Mouse (Mus musculus) heart, adult 8-10 months (tissue): ENCODE measurements at regions not wholly inside any gene's neighbourhood (a gene's known extent, or its start where the extent isn't known, plus 50 kb on each side); places are given as distances from the start of the nearest gene placed in this dataset.

Experiments
- DNase-seq: peaks from one replicate; pipeline ENCODE4 v3.0.0; 2022; ENCODE audit warnings: low spot score

DNA sequence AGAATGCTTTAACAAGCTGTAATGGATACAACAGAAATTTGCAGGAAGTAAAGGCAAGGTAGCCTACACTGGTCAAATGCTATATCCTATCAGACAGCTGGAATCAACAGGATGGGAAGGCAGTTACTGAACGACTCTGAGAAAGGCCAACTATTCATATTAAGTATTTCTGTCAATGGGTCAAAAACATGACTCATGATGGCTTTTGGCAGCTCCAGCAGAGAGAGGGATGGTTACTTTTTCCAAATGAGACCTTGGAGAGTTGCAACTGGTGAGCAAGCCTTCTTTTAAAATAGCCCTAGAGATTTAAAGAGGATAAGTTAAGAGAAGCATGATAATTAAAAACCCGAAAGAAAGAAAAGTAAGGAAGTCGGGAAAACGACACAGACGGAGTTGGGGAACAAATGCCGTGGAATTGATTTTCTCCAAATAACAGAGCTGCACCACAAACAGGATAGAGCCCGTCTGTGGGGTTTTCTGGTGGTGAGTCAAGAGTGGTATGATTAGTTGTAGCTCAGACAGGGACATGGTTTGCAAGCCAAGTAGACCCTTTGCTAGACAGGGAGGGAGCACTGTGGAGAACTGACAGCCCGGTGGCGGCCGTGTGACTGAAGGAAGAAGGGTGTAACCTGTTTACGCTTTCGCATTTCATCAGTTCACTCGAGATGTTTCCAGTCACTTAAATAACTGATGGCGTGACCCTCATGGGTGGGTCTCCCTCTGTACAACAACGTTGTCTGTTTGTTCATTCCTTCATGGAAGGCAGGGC is 3638.1 kb upstream of the Gm7489 start:
- peak; percentile 50 for DNase-seq

DNA sequence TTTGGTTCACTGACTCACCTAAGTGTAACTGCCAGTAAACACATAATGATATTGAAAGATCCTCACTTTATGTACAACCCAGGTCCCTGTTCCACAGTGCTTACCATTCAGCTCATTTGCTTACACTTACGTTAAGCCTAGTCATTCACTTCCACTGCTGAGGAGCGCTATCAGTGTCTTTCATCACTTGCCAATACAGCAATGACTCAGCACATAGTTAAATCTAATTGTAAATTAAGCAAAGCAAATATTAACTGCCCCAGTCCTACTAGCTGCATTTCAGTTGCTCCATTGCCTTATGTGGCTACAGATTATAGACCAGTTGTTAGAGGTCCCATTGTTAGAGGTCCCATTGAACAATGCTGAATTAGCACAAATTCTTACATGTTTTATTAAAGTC is 3624.6 kb upstream of the Gm7489 start:
- no peak for DNase-seq

DNA sequence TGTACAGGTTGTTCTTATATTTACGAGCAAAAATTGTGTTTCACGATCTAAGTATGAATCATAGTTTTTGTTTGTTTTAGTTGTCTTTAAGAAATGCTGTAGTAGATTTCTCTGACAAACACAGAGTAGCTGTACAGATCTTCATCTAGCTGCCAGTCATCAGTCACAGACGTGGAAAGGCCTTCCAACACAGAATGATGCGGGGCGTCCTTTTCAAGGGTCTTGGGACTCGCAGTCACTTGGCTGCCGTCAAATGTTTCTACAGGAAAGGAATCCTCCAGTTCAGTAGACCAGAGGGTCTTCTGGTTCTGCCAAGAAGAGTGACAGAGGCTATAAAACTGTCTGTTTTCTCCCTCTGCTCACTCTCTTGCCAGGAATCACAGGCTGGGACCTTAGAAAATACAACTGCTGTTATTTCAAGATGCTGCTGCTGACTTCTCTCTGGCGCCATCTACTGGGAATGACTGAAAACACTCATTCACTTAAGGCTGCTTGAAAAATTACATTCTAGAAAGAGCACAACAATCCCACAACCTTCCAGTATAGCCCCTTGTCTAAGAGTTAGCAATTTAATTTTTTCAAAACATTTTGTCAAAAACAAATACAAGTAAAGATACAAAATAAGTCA is 3623.3 kb upstream of the Gm7489 start:
- peak; percentile 50 for DNase-seq

DNA sequence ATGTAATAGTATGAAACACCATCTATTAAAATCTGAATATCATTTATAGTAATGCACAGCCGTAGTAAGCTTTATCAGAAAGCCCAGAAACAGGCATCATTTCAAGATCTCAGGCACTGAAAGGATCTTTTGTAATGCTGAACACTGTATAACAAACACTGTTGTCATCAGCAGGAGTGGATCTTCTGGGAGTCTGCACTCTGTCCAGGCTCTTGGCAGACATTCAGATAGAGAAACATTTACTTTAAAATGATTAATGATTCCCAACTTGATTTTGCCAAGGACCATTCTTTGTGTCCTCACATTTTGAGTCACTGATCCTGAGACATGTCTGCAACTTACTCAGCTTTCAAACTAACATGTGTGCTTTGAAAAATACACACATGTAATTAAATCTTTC is 3617.2 kb upstream of the Gm7489 start:
- no peak for DNase-seq

DNA sequence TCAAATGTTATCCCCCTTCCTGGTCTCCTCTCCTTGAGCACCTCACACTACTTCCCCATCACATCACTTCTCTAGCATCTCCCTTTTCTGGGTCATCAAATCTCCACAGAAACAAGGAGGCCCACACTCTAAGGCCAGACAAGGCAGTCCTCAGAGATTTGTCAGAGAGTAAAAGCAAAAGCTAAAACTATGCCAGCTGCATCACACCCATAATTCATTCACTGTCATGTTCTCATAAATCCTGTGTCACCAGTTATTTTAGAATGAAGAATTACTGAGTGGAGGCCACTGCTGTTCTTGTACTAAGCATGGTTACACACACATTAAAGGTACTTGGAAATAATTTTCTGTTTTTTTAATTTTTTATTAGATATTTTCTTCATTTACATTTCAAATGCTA is 3613.1 kb upstream of the Gm7489 start:
- DNase-seq = no peak

DNA sequence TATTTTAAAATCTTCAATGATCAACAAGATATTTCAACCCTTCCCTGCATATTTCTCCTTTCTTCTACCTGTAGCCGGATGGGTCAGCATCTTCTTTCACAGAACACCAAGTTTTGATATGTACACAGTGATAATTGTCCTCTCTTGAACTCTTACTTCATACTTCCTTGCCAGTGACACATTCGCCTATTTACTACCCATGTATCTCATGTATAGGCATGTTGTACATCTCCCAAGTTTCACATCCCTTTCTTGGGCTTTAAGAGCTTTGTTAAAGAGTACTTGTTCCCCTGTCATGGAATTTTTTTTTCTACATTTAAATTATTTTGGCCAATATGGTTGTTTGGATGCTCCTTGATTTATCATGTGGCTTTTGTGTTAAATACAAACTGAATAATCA is 3602.1 kb upstream of the Gm7489 start:
- DNase-seq = no peak

DNA sequence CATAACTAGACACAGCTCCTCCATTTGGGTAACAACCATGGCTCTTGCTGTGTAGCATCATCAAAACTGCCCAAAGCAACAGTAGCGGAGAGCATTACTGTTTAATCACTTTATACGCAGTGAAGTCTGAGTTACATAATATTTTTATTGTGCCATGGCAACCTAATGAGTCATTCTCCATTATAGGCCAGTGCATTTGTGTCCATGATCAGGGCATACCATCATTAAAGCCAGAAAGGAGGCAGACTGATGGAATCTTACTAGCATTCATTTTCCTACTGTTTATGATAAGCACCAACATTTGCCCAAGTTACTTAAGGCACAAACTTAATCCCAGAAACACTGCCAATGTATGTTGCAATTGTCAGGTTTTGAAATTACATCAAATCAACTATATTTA is 3601.2 kb upstream of the Gm7489 start:
- no peak for DNase-seq

DNA sequence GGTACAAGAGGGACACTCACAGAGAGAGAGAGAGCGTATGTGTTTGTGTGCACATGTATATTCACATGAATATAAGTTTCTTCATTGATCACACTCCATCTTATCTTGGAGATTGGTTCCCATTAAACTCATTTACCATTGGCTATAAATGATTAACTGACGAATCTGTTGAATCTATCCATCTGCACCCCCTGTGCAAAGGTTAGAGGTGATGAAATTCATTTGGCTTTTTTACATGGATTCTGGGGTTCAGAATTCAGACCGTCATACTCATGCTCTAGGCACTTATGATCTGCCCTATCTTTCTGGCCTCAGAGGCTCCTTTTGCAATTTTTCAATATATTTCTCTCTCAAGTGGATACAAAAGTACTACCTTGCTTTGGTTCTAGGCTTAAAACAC is 3582.9 kb upstream of the Gm7489 start:
- no peak for DNase-seq

DNA sequence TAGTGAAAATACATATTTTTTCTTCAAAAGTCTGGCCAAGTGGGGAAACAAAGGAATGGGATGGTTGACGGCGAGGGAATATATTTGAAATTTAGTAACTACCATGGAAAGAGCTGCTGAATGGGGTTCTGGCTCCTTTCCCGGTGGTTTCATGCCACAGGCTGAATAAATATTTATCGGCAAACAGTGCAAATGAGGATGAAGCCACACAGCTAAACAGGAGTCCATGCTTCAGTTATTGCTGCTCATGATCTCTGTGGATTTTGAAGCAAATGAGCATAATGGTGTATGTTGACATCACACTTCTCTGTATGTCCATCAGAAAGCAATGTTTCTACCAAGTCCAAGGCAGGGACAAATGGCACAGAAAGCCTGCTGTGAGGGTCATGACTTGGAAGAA is 3580.6 kb upstream of the Gm7489 start:
- no peak for DNase-seq

DNA sequence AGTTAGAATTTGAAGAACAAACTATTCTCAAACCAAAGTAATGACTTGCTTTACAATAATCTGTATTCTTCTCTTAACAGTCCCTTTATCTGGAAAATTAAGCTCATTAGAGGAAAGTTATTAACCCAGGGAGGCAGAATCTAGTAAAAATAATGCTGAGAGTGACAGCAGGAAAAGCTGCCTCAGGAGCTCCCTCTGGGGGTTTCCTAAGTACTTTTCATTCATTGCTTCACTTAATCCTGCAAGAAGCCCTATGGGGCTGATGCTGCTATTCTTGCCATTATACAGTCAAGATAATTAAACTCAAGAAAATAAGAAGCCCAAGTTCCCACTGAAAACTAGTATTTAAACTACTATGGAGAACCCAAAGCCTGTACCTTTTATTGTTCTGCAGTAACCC is 3563.9 kb upstream of the Gm7489 start:
- DNase-seq = no peak

DNA sequence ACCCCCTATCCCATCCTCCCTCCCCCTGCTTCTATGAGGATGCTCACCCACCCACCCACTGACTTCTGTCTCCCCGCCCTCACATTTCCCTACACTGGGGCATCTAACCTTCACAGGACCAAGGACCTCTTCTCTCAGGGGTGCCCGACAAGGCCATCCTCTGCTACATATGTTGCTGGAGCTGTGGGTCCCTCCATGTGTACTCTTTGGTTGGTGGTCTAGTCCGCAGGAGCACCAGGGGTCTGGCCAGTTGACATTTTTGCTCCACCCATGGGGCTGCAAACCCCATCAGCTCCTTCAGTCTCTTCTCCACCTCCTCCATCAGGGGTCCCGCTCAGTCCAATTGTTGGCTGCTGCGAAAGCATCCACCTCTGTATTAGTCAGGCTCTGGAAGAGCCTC is 3539.2 kb upstream of the Gm7489 start:
- DNase-seq = no peak

DNA sequence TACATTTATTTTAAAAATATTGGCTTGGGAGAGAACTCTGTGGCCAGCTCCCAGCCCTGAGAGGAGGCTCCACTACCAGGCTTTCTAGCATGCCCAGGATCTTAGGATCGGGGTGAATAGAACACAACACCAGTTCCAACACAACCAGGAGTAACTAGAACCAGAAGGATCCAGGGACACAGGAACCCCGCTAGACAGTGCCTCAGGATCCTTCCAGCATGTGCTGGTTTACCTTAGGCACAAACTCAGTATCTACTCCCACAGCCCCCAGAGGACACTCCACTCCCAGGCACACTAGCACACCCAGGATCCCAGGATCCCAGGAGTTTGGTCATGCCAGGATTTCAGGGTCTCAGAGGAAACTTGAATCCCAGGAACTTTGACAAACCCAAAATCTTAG is 3537.8 kb upstream of the Gm7489 start:
- DNase-seq = no peak

DNA sequence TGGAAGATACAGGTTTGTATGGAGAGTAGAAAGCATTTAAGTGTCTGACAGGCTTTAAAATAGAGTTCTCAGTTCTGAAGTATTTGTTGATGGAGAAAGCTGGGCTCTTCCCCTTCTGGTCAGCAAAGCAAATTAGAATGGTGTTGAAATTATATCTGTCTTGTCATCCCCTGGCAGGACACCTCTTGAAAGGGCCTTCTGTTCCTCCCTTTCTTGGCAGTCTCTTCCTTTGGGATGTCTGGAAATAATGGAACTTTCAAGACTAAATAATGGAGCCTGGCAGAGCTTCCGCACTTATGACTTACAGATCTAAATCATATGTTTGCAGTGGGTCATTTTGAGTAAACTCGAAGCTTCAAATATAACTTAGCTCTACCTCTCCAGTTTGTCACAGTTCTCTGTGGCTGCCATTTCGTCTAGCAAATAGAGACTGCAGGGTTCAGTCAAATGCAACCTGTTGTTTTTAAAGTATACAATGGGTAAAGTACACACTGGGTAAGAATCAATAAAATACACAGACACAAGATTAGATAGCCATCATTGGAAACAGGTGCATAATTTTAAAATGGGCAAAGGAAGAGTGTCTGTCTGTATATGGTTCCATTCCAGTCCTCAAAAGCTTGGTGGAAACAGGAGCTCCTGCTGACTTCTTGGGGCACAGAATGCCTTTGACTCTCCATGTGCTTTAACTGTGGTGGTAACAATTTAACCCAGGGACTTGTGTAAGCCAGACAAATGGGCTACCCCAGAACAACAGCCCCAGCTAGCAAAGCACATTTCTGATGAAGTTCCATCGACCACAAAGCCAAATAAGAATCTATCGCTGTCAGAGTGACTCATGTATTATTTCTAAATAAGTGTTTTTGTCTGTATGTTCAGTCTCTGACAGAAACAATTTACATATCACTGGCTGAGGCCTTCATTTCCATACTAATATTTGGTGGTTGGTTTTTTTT is 3524.4 kb upstream of the Gm7489 start:
- no peak for DNase-seq

DNA sequence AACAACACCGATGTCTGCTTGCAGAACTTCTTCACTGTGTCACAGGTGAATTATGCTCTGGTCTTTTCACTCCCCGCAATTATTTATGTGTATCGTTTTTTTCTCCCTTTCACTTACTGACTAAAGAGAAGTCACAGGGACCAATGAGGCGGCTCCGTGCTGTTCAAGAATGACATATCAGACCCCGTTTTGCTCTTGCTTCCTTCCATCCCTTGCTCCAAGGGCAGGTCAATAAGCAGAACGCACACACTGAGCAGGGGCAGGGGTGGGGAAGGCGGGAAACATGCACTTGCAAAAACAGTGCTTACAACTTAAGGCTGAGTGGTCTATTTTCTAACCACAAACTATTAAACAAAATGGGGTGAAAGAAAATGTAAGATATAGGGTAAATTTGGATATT is 3523.4 kb upstream of the Gm7489 start:
- no peak for DNase-seq

DNA sequence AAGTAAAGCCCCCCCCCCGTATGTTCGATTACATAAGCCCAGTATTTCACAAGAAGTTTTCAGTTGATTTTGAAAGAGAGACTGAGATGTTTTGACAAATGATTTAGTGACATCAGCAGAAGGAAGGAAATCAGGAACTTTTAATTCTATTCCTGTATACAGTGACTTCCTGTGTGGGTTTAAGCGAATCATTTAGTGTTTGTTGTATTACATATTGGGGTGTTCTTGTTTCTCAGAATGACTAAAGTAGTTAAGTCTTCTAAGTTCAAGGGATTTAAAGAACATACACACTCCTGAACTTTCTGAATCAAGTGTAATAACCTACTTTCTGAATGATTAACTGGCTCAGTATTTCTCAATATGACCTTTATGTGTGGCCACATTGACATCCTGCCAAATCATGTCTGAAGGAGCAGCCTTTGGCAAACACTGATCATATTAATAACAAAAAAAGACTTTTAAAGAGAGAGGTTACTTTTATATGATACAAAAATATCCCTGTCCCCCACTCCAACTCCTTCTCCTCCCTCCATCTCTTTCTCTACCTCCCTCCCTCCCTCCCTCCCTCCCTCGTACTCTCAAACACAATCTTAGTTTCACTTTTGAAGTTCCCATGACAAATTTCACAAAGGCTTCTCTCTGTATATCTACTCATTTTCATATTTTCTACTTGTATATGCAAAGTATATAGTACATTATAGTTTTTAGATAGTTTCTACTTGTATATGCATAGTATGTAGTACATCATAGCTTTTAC is 3522.8 kb upstream of the Gm7489 start:
- DNase-seq = peak; percentile 15

DNA sequence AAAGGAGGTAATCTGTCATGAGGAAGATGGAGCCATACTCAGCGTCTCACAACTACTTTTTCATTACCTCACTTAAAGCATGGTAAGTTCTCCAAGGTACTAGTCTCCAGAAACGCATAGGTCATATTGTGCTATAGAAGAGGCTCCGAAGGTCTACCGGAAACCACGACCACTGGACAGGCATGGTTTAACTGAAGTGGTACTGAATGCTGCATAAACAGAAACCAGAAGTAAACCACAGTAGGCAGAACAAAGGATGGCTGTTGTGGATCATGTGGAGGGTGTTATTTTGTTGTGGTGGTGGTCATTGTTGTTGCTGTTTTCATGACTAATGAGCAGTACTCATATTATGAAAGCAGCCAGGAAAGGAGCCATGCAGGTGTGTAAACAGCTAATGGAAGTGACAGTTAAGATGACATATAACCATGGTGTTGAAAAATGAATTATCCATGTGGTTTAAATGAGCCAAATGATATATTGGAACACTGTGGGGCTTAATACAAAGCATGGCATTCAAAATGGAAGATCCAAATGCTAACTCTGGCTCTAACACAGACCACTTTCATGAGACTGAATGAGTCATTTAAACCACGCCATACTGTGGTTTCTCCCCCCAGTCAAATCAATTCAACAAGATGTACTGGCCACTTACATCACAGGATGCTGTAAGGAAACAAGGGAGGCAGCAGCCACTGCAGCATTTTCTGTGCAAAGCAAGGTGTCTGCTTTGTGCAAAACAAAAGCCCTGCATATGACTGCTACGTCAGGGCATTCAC is 3484.5 kb upstream of the Gm7489 start:
- DNase-seq = no peak

DNA sequence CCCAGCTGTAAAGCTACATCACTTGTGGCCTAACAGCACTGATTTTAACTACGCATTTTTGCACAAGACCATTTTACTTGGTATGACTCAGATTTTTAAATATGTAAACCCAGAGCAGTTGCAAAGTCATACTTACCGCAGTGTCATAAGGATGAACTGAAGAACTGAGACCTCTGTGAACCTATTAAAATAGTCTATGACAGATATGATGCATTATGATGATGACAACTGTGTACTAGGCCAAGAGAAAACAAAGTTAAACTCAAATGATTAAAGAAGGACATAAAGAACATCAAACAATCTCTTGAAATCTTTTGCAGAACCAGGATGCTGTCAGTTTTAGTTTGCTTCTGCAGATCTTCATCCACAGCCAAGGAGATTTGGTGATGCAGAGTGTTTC is 3483.3 kb upstream of the Gm7489 start:
- DNase-seq = no peak

DNA sequence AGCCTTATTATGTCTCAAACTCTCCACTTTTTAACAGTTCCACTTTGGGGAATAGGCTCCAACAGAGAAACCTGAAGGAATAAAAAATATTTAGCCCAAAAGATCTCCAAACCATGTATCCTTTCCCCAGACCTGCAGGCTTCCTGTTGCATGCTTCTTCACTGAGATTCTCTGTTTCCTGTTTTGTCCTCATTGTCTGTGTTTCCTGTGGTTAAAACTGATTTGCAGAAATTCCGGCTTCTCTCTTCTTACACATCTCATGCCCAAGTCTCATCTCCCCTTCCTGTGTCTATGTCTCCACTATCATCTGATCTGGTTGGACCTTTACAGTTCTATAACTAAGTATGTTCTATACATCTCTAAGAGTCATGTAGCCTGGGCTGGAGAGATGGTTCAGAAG is 3482.2 kb upstream of the Gm7489 start:
- DNase-seq = no peak

DNA sequence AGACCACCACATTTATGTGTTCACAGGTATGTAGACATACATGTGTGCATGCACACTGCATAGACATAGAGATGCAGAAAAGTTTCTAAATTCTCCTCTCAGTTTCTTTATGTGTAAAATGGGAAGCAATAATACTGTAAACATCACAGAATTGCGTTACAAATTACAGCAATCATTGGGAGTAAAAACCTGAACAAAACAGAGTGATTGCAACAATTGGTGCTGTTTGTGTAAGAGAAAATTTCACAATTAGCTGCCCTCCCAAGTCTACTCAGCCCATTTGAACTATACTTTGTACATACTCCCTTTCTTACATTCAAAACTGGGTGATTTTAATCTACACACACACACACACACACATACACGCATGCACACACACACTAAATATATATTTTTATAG is 3480.8 kb upstream of the Gm7489 start:
- no peak for DNase-seq

DNA sequence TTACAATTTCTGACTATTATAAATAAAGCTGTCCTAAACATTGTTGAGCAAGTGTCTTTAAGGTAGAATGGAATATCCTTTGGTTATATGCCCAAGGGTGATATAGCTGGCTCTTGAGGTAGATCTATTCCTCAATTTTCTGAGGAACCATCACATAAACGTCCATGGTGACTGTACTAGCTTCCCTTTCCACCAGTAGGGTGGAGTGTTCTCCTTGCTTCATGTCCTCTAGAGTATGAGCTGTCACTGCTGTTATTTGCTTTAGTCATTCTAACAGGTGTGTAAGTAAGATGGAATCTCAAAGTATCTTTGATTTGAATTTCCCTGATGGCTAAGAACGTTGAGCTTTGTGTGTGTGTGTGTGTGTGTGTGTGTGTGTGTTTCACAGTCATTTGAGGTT is 3475.7 kb upstream of the Gm7489 start:
- DNase-seq = no peak

DNA sequence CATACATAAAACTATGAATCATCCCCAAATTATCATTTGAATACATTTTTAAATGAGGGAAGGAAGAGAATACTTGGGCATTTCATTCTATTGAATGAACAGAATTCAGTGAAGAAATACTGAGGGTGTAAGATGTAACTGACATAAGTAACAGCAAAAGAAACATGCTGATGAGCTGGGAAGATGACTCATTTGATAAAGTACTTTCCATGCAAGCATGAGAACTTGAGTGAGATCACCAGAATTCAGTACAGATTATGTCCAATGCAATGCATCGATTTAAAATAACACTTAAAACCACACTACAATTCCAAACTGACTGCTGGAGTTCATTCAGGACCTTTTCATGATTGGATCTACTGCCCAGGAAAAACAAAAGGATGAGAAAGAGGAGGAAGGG is 3467.1 kb upstream of the Gm7489 start:
- DNase-seq = no peak
